Mouse (Mus musculus) liver, embryonic 14.5 days (tissue): ENCODE results near the gene Serpinb6b.

ENCODE experiments used
- CTCF ChIP-seq: IDR thresholded peaks from 2 replicates; pipeline ENCODE4 v1.5.1; 2016; ENCODE audit warnings: antibody characterized with exemption, low read depth, control low read depth
- EP300 ChIP-seq: IDR thresholded peaks from 2 replicates; pipeline ENCODE4 v1.6.1; 2016; ENCODE audit warnings: antibody characterized with exemption, low read depth

- no peak for TF ChIP-seq CTCF
- TF ChIP-seq EP300: no peak
Measured at GRCm38 (mm10) chr13:33003523-33004413, 38.8 kb downstream of the Serpinb6b start.
